Mouse (Mus musculus) liver, embryonic 16.5 days (tissue): ENCODE results near the gene Fkbp1a. TPM values are rescaled to one million over a fixed set of nuclear protein-coding genes. Genes with fewer than 3 reads are reported as not detected.

Experiments
- ATAC-seq: fragments of 200-750 bp; cut with Nextera tagmentation; 2 replicates; pipeline ENCODE4 v1.8.0; 2017; ENCODE audit warnings: low read depth, mild to moderate bottlenecking, moderate number of reproducible peaks, moderate library complexity
- H3K27ac ChIP-seq: fragments of 300-500 bp; sonication (generic); 2 replicates; pipeline ENCODE4 v1.5.1; 2014; ENCODE audit warnings: mild to moderate bottlenecking, low read length
- H3K27me3 ChIP-seq: fragments of 300-500 bp; sonication (generic); 2 replicates; pipeline ENCODE4 v1.6.1; 2014; ENCODE audit warnings: low read depth, low read length, mixed read lengths; ENCODE audit not compliant: control insufficient read depth, insufficient read depth
- H3K36me3 ChIP-seq: fragments of 300-500 bp; sonication (generic); 2 replicates; pipeline ENCODE4 v1.6.1; 2014; ENCODE audit warnings: mild to moderate bottlenecking; ENCODE audit not compliant: control insufficient read depth, insufficient read depth
- H3K4me1 ChIP-seq: fragments of 300-500 bp; sonication (generic); 2 replicates; pipeline ENCODE4 v1.6.1; 2014; ENCODE audit warnings: low read depth, low read length, mixed read lengths; ENCODE audit not compliant: control insufficient read depth
- H3K4me2 ChIP-seq: fragments of 300-500 bp; sonication (generic); 2 replicates; pipeline ENCODE4 v1.6.1; 2014; ENCODE audit warnings: low read depth, low read length, mixed read lengths
- H3K4me3 ChIP-seq: fragments of 300-500 bp; sonication (generic); 2 replicates; pipeline ENCODE4 v1.5.1; 2014; ENCODE audit warnings: low read depth, mild to moderate bottlenecking, low read length
- H3K9ac ChIP-seq: fragments of 300-500 bp; sonication (generic); 2 replicates; pipeline ENCODE4 v1.6.1; 2014; ENCODE audit warnings: low read depth, low read length
- H3K9me3 ChIP-seq: fragments of 300-500 bp; sonication (generic); replicated peaks from 2 replicates; pipeline ENCODE4 v1.6.1; 2016; ENCODE audit warnings: low read length; ENCODE audit not compliant: control insufficient read depth
- WGBS: fragments of 180-500 bp; shearing (Covaris S2); extraction: QIAGEN DNeasy Blood & Tissue Kit; methylation state at CpG from one replicate; pipeline ENCODE4 v1.1.7; 2014; ENCODE audit not compliant: insufficient replicate concordance; 5-methylcytosine and 5-hydroxymethylcytosine counted together
- polyA plus RNA-seq: library from polyadenylated mRNA; unstranded; fragments of >200 nt; fragmentation: Nextera tagmentation; extraction: Ambion mirVana; gene quantifications from 2 replicates; pipeline ENCODE4 v1.2.1, GENCODE M21; 2015

Fkbp1a gene
- polyA plus RNA-seq, 1 experiment from 2014 or later = 114 TPM

GRCm38 (mm10) chr2:151524324-151525041 is 17.8 kb upstream of the Fkbp1a start:
- Histone ChIP-seq H3K9ac (no peak overlapping the region), H3K9me3 (no peaks in the 10 kb centered on the region), H3K27ac (no peak overlapping the region), H3K4me3 (no peak overlapping the region), H3K4me1 (no peaks in the 10 kb centered on the region; the same call in 1 of the 2 replicates), H3K4me2 (no peak overlapping the region), H3K36me3 (no peaks in the 10 kb centered on the region), H3K27me3 (no peaks in the 10 kb centered on the region)
- peak; percentile 21; the same call in 1 of the 2 replicates for ATAC-seq
- WGBS = 14% methylated on average over 4 of the region's 4 CpGs

- WGBS = 51% methylated on average over 2 of the region's 2 CpGs
- ATAC-seq = no peak
Observed at GRCm38 (mm10) chr2:151525520-151525919, 16.8 kb upstream of the Fkbp1a start.

GRCm38 (mm10) chr2:151528066-151528465 is 14.2 kb upstream of the Fkbp1a start:
- Histone ChIP-seq H3K4me3 (no peak overlapping the region), H3K9ac (no peak overlapping the region), H3K27me3 (no peaks in the 10 kb centered on the region), H3K9me3 (no peaks in the 10 kb centered on the region), H3K4me1 (no peaks in the 10 kb centered on the region; the same call in 1 of the 2 replicates), H3K36me3 (no peaks in the 10 kb centered on the region), H3K4me2 (no peak overlapping the region), H3K27ac (no peak overlapping the region)
- no peak for ATAC-seq
- WGBS = 67% methylated on average over 1 of the region's 1 CpGs

More at GRCm38 (mm10) chr2:151525520-151525919, 16.8 kb upstream of the Fkbp1a start:
- Histone ChIP-seq H3K9me3 (no peaks in the 10 kb centered on the region), H3K27ac (no peak overlapping the region), H3K36me3 (no peaks in the 10 kb centered on the region), H3K9ac (no peak overlapping the region), H3K4me1 (no peaks in the 10 kb centered on the region; the same call in 1 of the 2 replicates), H3K4me2 (no peak overlapping the region), H3K4me3 (no peak overlapping the region), H3K27me3 (no peaks in the 10 kb centered on the region)

- H3K27ac ChIP-seq = no peak overlapping the region
- H3K4me1 ChIP-seq = no peaks in the 10 kb centered on the region; the same call in 1 of the 2 replicates
- H3K36me3 ChIP-seq = no peaks in the 10 kb centered on the region
- H3K27me3 ChIP-seq = no peaks in the 10 kb centered on the region
- ATAC-seq = no peak
- H3K9ac ChIP-seq = no peak overlapping the region
- no peak overlapping the region for H3K4me3 ChIP-seq
- H3K9me3 ChIP-seq = no peaks in the 10 kb centered on the region
- H3K4me2 ChIP-seq = no peak overlapping the region
Observed at GRCm38 (mm10) chr2:151529169-151529568, 13.1 kb upstream of the Fkbp1a start.

GRCm38 (mm10) chr2:151530378-151531230 is 11.7 kb upstream of the Fkbp1a start:
- no peaks in the 10 kb centered on the region for H3K4me1 ChIP-seq
- no peak overlapping the region for H3K4me2 ChIP-seq
- no peak overlapping the region for H3K4me3 ChIP-seq
- no peak overlapping the region for H3K9ac ChIP-seq
- no peaks in the 10 kb centered on the region for H3K9me3 ChIP-seq
- H3K36me3 ChIP-seq = no peaks in the 10 kb centered on the region
- WGBS = 15% methylated on average over 8 of the region's 8 CpGs
- H3K27me3 ChIP-seq = no peaks in the 10 kb centered on the region
- ATAC-seq = peak; percentile 40; the same call in 1 of the 2 replicates
- H3K27ac ChIP-seq = no peak overlapping the region

GRCm38 (mm10) chr2:151533632-151534031 is 8.7 kb upstream of the Fkbp1a start:
- H3K27ac ChIP-seq = no peak overlapping the region
- peaks cover 2% of the 10 kb centered on the region; the same call in 1 of the 2 replicates for H3K4me1 ChIP-seq
- H3K27me3 ChIP-seq = no peaks in the 10 kb centered on the region
- no peaks in the 10 kb centered on the region for H3K9me3 ChIP-seq
- H3K9ac ChIP-seq = no peak overlapping the region
- no peak overlapping the region for H3K4me3 ChIP-seq
- 33% methylated on average over 6 of the region's 6 CpGs for WGBS
- no peaks in the 10 kb centered on the region for H3K36me3 ChIP-seq
- H3K4me2 ChIP-seq = no peak overlapping the region
- 0 out of 2 replicates have a peak, but pooled peaks have one; percentile 8 for ATAC-seq

GRCm38 (mm10) chr2:151535961-151536617 is 6.2 kb upstream of the Fkbp1a start:
- H3K9me3 ChIP-seq = no peaks in the 10 kb centered on the region
- H3K27ac ChIP-seq = no peak overlapping the region
- no peak overlapping the region for H3K9ac ChIP-seq
- H3K4me2 ChIP-seq = no peak overlapping the region
- H3K4me3 ChIP-seq = no peak overlapping the region
- H3K36me3 ChIP-seq = no peaks in the 10 kb centered on the region
- 0 out of 2 replicates have a peak, but pooled peaks have one; percentile 22 for ATAC-seq
- H3K27me3 ChIP-seq = no peaks in the 10 kb centered on the region
- WGBS = 12% methylated on average over 1 of the region's 1 CpGs
- peaks cover 2% of the 10 kb centered on the region; the same call in 1 of the 2 replicates for H3K4me1 ChIP-seq

- H3K27me3 ChIP-seq = no peaks in the 10 kb centered on the region
- ATAC-seq = no peak
- H3K4me2 ChIP-seq = no peak overlapping the region
- no peak overlapping the region for H3K4me3 ChIP-seq
- no peaks in the 10 kb centered on the region for H3K36me3 ChIP-seq
- H3K27ac ChIP-seq = no peak overlapping the region
- peaks cover 5% of the 10 kb centered on the region; the same call in 1 of the 2 replicates for H3K4me1 ChIP-seq
- no peaks in the 10 kb centered on the region for H3K9me3 ChIP-seq
- no peak overlapping the region for H3K9ac ChIP-seq
- WGBS = 36% methylated on average over 5 of the region's 5 CpGs
Observed at GRCm38 (mm10) chr2:151536618-151536974, 5.7 kb upstream of the Fkbp1a start.
